Mouse (Mus musculus) thymus, postnatal 10 days (tissue): ENCODE measurements around the gene Comp.

Experiments
- DNase-seq, 2 experiments: peaks; one replicate each; pipeline ENCODE4 v3.0.0; 2021; ENCODE audit warnings: low spot score in 2 of 2

Comp gene

GRCm38 (mm10) chr8:70373397-70374317 lies at the start of gene Comp:
Comp (plus strand) TSS chr8:70373558.
- DNase-seq = no peak

GRCm38 (mm10) chr8:70323716-70324115 lies 49.6 kb upstream of the Comp start:
- no peak for DNase-seq

GRCm38 (mm10) chr8:70327512-70327911 lies 45.8 kb upstream of the Comp start:
- DNase-seq = no peak

- DNase-seq = no peak
Measured at GRCm38 (mm10) chr8:70329124-70329834, 44.1 kb upstream of the Comp start, which contains the start of gene Gdf1. Gdf1 (plus strand) TSS chr8:70329817.

GRCm38 (mm10) chr8:70329835-70330740 lies 43.3 kb upstream of the Comp start:
- no peak for DNase-seq

- no peak for DNase-seq
Measured at GRCm38 (mm10) chr8:70330741-70331364, 42.5 kb upstream of the Comp start.

- DNase-seq = no peak
Measured at GRCm38 (mm10) chr8:70331526-70331925, 41.8 kb upstream of the Comp start.

GRCm38 (mm10) chr8:70332070-70332877 lies 41.1 kb upstream of the Comp start:
- DNase-seq = no peak

- no peak for DNase-seq
Measured at GRCm38 (mm10) chr8:70332878-70333202, 40.5 kb upstream of the Comp start.

GRCm38 (mm10) chr8:70338931-70339330 lies 34.4 kb upstream of the Comp start:
- DNase-seq = no peak

- DNase-seq = no peak
Measured at GRCm38 (mm10) chr8:70340659-70341058, 32.7 kb upstream of the Comp start.

GRCm38 (mm10) chr8:70342007-70342406 lies 31.4 kb upstream of the Comp start:
- no peak for DNase-seq

GRCm38 (mm10) chr8:70343076-70343475 lies 30.3 kb upstream of the Comp start:
- no peak for DNase-seq

- peak in 1 of 2 experiments; percentile 32 for DNase-seq
Measured at GRCm38 (mm10) chr8:70343696-70344095, 29.7 kb upstream of the Comp start.

GRCm38 (mm10) chr8:70344279-70344678 lies 29.1 kb upstream of the Comp start:
- DNase-seq = no peak

- DNase-seq = no peak
Measured at GRCm38 (mm10) chr8:70347443-70347842, 25.9 kb upstream of the Comp start.

GRCm38 (mm10) chr8:70347860-70348420 lies 25.4 kb upstream of the Comp start:
- DNase-seq = no peak

GRCm38 (mm10) chr8:70351035-70351999 lies 22.0 kb upstream of the Comp start:
- no peak for DNase-seq

GRCm38 (mm10) chr8:70352000-70352384 lies 21.4 kb upstream of the Comp start:
- DNase-seq = no peak
